Mouse (Mus musculus): ENCODE results near the gene Zfand6. TPM values are rescaled to one million over a fixed set of nuclear protein-coding genes. Genes with fewer than 3 reads are reported as not detected.

Zfand6 gene
- polyA plus RNA-seq, 1 experiment from 2014 or later = 211 TPM

DNA sequence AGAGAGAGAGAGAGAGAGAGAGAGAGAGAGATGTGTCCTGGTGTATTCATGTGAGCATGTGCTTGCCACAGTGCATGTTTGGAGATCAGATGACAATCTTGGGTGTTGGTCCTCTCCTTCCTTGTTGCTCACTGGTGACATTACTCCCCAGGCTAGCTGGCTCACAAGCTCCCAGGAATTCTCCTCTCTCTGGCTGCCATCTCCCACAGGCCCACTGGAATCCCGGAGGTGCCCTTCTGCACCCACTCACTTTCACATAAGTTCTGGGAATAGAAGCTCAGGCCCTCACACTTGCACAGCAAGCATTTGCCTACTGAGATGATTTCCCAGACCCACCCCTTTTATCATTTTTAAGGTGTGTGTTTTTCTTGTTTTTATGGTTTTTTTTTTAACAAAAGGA lies 110.0 kb downstream of the Zfand6 start:
- no peaks in the 10 kb centered on the region for H3K36me3 ChIP-seq (replicated peaks)
- H3K27me3 ChIP-seq = no peaks in the 10 kb centered on the region
- no peak overlapping the region for H3K9ac ChIP-seq
- WGBS = 96% methylated on average over 1 of the region's 1 CpGs
- no peak overlapping the region for H3K27ac ChIP-seq
- H3K4me1 ChIP-seq = no peaks in the 10 kb centered on the region; the same call in 1 of the 2 replicates
- no peak overlapping the region for H3K4me3 ChIP-seq (replicated peaks)
- ATAC-seq (ENCODE audit: low FRiP score) = no peak
- H3K4me2 ChIP-seq = no peak overlapping the region
- H3K9me3 ChIP-seq = no peaks in the 10 kb centered on the region

DNA sequence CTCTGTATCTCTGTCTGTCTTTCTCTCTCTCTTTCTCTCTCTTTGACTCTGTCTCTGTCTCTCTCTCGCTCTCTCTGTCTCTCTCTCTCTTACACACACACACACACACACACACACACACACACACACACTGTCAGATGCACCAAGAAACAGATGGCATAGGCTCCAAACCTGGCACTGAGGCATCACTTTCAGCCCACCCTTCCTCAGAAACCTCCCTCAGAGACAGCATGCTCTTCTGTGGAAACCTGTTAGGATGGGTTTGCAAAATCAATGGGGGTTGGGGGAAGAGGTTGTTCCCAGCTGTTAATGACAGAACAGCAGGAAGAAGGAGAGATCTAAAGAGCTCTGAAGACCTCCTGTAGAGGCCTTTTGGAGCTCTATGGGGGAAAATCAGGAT lies 110.9 kb downstream of the Zfand6 start:
- H3K9me3 ChIP-seq = no peaks in the 10 kb centered on the region
- no CpG with 5 or more reads among the region's 1 CpGs for WGBS
- no peak for ATAC-seq (ENCODE audit: low FRiP score)
- H3K4me2 ChIP-seq = no peak overlapping the region
- H3K36me3 ChIP-seq (replicated peaks) = no peaks in the 10 kb centered on the region
- no peaks in the 10 kb centered on the region for H3K27me3 ChIP-seq
- H3K9ac ChIP-seq = no peak overlapping the region
- H3K4me3 ChIP-seq (replicated peaks) = no peak overlapping the region
- no peak overlapping the region for H3K27ac ChIP-seq
- H3K4me1 ChIP-seq = no peaks in the 10 kb centered on the region; the same call in 1 of the 2 replicates

DNA sequence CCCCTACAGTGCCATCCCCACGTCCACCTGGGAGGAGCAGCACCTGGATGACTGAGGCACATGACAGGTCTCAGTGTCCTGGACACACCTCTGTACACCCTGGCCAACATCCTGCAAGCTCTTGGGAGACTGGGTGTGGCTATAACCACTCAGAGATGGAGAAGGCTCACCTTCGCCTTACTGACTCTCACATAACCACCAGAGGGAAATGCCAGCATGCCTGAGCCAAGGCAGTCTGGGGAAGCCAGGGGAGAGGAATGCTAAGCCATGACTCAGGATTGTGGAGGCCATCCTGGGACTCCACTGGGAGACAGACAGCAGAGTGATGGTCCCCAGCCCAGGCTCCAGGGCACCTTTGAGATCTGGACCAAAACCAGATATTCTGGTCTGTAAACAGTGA lies 112.7 kb downstream of the Zfand6 start:
- no peaks in the 10 kb centered on the region for H3K36me3 ChIP-seq (replicated peaks)
- 81% methylated on average over 2 of the region's 2 CpGs for whole genome bisulfite sequencing
- H3K9ac ChIP-seq = no peak overlapping the region
- ATAC-seq (ENCODE audit: low FRiP score) = no peak
- H3K27me3 ChIP-seq = no peaks in the 10 kb centered on the region
- no peaks in the 10 kb centered on the region for H3K9me3 ChIP-seq
- no peak overlapping the region for H3K4me3 ChIP-seq (replicated peaks)
- no peak overlapping the region for H3K27ac ChIP-seq
- H3K4me2 ChIP-seq = no peak overlapping the region
- H3K4me1 ChIP-seq = no peaks in the 10 kb centered on the region; the same call in 1 of the 2 replicates

DNA sequence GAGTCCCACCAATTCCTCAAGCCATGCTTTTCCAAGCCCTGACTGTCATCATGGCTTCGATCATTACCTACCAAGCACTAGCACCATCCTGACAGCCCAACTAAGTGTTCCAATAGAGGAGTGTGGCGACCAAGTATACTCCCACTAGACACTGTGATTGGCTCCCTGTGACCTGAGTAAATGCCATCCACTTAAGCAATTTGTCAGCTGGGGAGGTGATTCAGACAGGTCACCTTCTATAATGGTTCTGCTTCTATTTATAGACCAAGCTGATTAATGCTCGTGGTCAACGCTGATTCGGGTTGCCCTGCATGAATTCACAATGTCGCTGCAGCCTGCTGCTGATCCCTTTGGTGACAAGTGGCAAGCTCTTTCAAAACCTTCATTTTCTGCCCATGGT lies 123.6 kb downstream of the Zfand6 start:
- no peak; the same call in 1 of the 2 replicates for ATAC-seq (ENCODE audit: low FRiP score)
- Histone ChIP-seq H3K4me2 (no peak overlapping the region), H3K27ac (no peak overlapping the region), H3K36me3 (replicated peaks) (no peaks in the 10 kb centered on the region), H3K9ac (no peak overlapping the region), H3K4me1 (no peaks in the 10 kb centered on the region), H3K27me3 (no peaks in the 10 kb centered on the region), H3K4me3 (replicated peaks) (no peak overlapping the region), H3K9me3 (no peaks in the 10 kb centered on the region)
- WGBS = 84% methylated on average over 6 of the region's 6 CpGs

DNA sequence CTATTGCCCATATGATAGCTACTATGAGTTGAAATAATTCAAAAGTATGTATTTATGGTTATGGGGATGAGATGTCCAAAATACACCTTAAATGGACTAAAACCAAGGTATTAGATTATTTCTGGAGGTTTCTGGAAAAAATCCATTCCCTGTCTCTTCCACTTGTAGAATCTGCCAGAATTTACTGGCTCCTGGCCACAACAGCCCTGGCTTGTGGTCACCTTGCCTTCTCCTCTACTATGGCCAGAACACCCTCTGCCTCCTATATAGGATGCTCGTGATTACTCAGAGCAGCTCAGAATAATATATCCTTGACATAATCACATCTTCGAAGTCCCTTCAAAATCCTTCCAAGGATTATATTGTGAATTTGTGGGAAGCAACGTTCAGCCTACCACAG lies 125.5 kb downstream of the Zfand6 start:
- Histone ChIP-seq H3K4me1 (no peaks in the 10 kb centered on the region), H3K27ac (no peak overlapping the region), H3K4me2 (no peak overlapping the region), H3K27me3 (no peaks in the 10 kb centered on the region), H3K9ac (no peak overlapping the region), H3K9me3 (no peaks in the 10 kb centered on the region), H3K36me3 (replicated peaks) (no peaks in the 10 kb centered on the region), H3K4me3 (replicated peaks) (no peak overlapping the region)
- WGBS = 84% methylated on average over 3 of the region's 3 CpGs
- ATAC-seq (ENCODE audit: low FRiP score) = no peak

Other genes starting within 250 kb of the Zfand6 start
- gene Gm2115, start 161.0 kb downstream of the Zfand6 start, polyA plus RNA-seq (2016; fragmentation: Nextera tagmentation; extraction: Ambion mirVana) = 0.23 TPM in 2 replicates
- gene Fah, start 83.2 kb downstream of the Zfand6 start, polyA plus RNA-seq (2016; fragmentation: Nextera tagmentation; extraction: Ambion mirVana) = 2.4 and 3.0 TPM in 2 replicates
- gene Olfr291, start 163.6 kb upstream of the Zfand6 start, polyA plus RNA-seq (2016; fragmentation: Nextera tagmentation; extraction: Ambion mirVana) = not detected in 2 replicates

Data from forebrain, embryonic 12.5 days (tissue).